Mouse (Mus musculus) kidney, embryonic 14.5 days (tissue): ENCODE measurements around the gene Acaca. TPM values are rescaled to one million over a fixed set of nuclear protein-coding genes. Genes with fewer than 3 reads are reported as not detected.
"Not testable (repeated sequence)": the region's sequence is repeated elsewhere in the genome, so short reads cannot be mapped to it uniquely, and the experiment has no call there.

ENCODE experiments used
- ATAC-seq: fragments of 200-750 bp; cut with Nextera tagmentation; 2 replicates; pipeline ENCODE4 v1.8.0; 2017; ENCODE audit warnings: moderate number of reproducible peaks, mild to moderate bottlenecking, moderate TSS enrichment, moderate library complexity; ENCODE audit not compliant: low FRiP score, low TSS enrichment
- H3K27ac ChIP-seq: fragments of 300-500 bp; sonication (generic); 2 replicates; pipeline ENCODE4 v1.5.1; 2014; ENCODE audit warnings: low read depth, mild to moderate bottlenecking, low read length, moderate library complexity, mixed read lengths
- H3K27me3 ChIP-seq: fragments of 300-500 bp; sonication (generic); 2 replicates; pipeline ENCODE4 v1.6.1; 2014; ENCODE audit warnings: mild to moderate bottlenecking, low read length; ENCODE audit not compliant: control insufficient read depth, insufficient read depth
- H3K36me3 ChIP-seq: fragments of 300-500 bp; sonication (generic); 2 replicates; pipeline ENCODE4 v1.6.1; 2014; ENCODE audit warnings: low read length, mixed read lengths; ENCODE audit not compliant: control insufficient read depth, insufficient read depth
- H3K4me1 ChIP-seq: fragments of 300-500 bp; sonication (generic); 2 replicates; pipeline ENCODE4 v1.6.1; 2014; ENCODE audit warnings: low read length, mixed read lengths; ENCODE audit not compliant: control insufficient read depth, insufficient read depth
- H3K4me2 ChIP-seq: fragments of 300-500 bp; sonication (generic); replicated peaks from 2 replicates; pipeline ENCODE4 v1.6.1; 2014; ENCODE audit warnings: low read depth, mild to moderate bottlenecking, low read length
- H3K4me3 ChIP-seq: fragments of 300-500 bp; sonication (generic); 2 replicates; pipeline ENCODE4 v1.5.1; 2014; ENCODE audit warnings: mild to moderate bottlenecking, low read length
- H3K9ac ChIP-seq: fragments of 300-500 bp; sonication (generic); 2 replicates; pipeline ENCODE4 v1.6.1; 2014; ENCODE audit warnings: low read depth, mild to moderate bottlenecking, low read length, moderate library complexity
- H3K9me3 ChIP-seq: fragments of 300-500 bp; sonication (generic); 2 replicates; pipeline ENCODE4 v1.6.1; 2016; ENCODE audit warnings: low read length; ENCODE audit not compliant: control insufficient read depth
- WGBS: fragments of 180-500 bp; shearing (Covaris S2); extraction: QIAGEN DNeasy Blood & Tissue Kit; methylation state at CpG from one replicate; pipeline ENCODE4 v1.1.7; 2014; 5-methylcytosine and 5-hydroxymethylcytosine counted together
- polyA plus RNA-seq: library from polyadenylated mRNA; unstranded; fragments of >200 nt; fragmentation: Nextera tagmentation; extraction: Ambion mirVana; gene quantifications from 2 replicates; pipeline ENCODE4 v1.2.1, GENCODE M21; 2014

The Acaca gene
- polyA plus RNA-seq, 1 experiment from 2014 or later: 18.1 TPM

DNA sequence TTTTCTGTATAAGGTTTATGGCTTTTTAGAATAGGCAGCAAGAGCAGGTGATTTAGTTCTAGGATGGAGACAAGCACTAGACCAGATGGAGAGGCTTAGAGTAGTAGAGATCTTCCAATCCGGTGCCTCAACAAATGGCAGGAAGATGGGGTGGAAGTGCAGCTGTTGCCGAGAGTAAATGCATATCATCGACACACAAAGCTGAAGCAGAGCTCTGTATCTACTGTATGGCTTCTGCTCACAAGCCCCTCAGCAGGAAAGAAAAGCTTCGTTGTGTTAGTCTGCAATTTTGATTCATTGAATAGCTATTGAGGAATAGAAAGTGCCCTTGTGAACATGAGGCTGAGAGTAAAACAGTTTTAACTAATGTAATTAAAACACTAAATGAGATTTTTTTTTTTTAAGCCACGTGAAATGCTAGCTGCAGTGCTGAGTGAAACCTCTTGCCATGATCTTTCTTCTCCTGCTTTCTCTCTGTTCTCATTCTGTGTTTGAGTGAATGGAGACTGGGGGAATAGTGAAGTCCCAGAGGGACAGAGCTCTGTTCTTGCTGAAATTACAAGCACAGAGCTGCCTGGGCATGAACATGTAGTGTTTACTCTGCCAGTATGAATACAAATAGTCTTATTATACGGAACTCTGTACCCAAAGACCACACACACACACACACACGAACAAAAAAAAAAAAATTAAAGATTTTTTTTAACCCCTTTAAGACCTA, 194.7 kb downstream of the Acaca start:
- no peaks in the 10 kb centered on the region for H3K9me3 ChIP-seq
- H3K36me3 ChIP-seq: peaks cover 17% of the 10 kb centered on the region; the same call in 1 of the 2 replicates
- no peaks in the 10 kb centered on the region for H3K27me3 ChIP-seq
- no peak overlapping the region for H3K9ac ChIP-seq
- H3K27ac ChIP-seq: no peak overlapping the region
- no peak overlapping the region for H3K4me2 ChIP-seq
- no peak overlapping the region for H3K4me3 ChIP-seq
- no peaks in the 10 kb centered on the region for H3K4me1 ChIP-seq
- no peak for ATAC-seq
- WGBS: 80% methylated on average over 7 of the region's 7 CpGs

DNA sequence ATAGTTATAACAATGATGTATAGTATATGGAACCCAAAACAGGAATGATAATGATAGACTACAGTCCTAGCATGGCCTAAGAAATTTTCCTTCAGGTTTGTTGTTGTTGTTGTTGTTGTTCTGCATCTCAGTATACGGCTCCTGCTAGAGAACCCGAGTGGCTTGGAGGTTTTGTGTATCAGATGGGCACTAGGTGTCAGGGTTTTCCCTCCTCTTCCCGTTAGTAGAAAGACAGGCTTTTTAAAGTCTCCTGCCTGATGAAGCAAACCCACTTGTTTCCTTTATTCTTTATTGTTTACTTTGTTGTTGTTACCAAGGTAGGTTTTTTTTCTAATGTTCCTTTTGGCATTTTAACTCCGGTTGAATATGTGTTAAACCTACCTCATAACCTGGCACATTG, 197.6 kb downstream of the Acaca start:
- Histone ChIP-seq H3K4me2 (no peak overlapping the region), H3K4me3 (no peak overlapping the region), H3K27me3 (no peaks in the 10 kb centered on the region), H3K9me3 (no peaks in the 10 kb centered on the region), H3K27ac (no peak overlapping the region), H3K4me1 (no peaks in the 10 kb centered on the region), H3K9ac (no peak overlapping the region), H3K36me3 (peaks cover 17% of the 10 kb centered on the region; the same call in 1 of the 2 replicates)
- 84% methylated on average over 4 of the region's 4 CpGs for WGBS
- no peak for ATAC-seq

- Histone ChIP-seq H3K9me3 (no peaks in the 10 kb centered on the region), H3K4me3 (no peak overlapping the region), H3K4me1 (no peaks in the 10 kb centered on the region), H3K27me3 (no peaks in the 10 kb centered on the region), H3K27ac (no peak overlapping the region), H3K4me2 (no peak overlapping the region), H3K36me3 (peaks cover 2% of the 10 kb centered on the region; the same call in 1 of the 2 replicates), H3K9ac (no peak overlapping the region)
- no peak for ATAC-seq
Observed at GRCm38 (mm10) chr11:84332384-84332783, 202.9 kb downstream of the Acaca start.

DNA sequence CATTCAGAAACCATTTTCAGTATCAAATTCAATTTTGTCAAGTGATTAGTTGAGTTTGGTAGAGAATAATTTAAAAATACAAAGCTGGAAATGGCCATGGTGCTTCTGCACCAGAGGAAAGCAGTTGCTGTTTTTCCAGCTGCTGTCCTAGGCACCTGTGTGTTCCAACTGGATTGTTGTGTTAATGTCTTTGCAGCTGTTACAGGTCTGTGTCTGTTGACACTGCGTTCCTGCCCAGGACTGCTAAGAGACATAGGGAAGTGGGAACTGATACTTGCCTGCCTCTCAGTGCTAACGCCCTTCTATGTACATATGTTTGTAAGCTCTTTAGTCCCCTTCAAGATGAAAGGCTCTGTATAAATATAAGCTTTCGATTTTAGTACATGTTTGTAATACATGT, 203.4 kb downstream of the Acaca start:
- Histone ChIP-seq H3K27ac (no peak overlapping the region), H3K9me3 (no peaks in the 10 kb centered on the region), H3K36me3 (peaks cover 2% of the 10 kb centered on the region; the same call in 1 of the 2 replicates), H3K4me1 (no peaks in the 10 kb centered on the region), H3K4me3 (no peak overlapping the region), H3K4me2 (no peak overlapping the region), H3K27me3 (no peaks in the 10 kb centered on the region), H3K9ac (no peak overlapping the region)
- no peak for ATAC-seq
- WGBS: 85% methylated on average over 3 of the region's 3 CpGs

GRCm38 (mm10) chr11:84338273-84338672, 208.8 kb downstream of the Acaca start:
- not testable (repeated sequence) for H3K4me1 ChIP-seq, H3K9me3 ChIP-seq, H3K9ac ChIP-seq, ATAC-seq, H3K27ac ChIP-seq, H3K4me2 ChIP-seq, H3K4me3 ChIP-seq, H3K36me3 ChIP-seq, H3K27me3 ChIP-seq
- 92% methylated on average over 5 of the region's 8 CpGs for WGBS

- H3K4me3 ChIP-seq: no peak overlapping the region
- H3K27ac ChIP-seq: no peak overlapping the region
- H3K4me1 ChIP-seq: no peaks in the 10 kb centered on the region
- ATAC-seq: no peak
- 95% methylated on average over 2 of the region's 2 CpGs for WGBS
- H3K9ac ChIP-seq: no peak overlapping the region
- H3K36me3 ChIP-seq: no peaks in the 10 kb centered on the region; the same call in 1 of the 2 replicates
- H3K9me3 ChIP-seq: no peaks in the 10 kb centered on the region
- H3K4me2 ChIP-seq: no peak overlapping the region
- H3K27me3 ChIP-seq: no peaks in the 10 kb centered on the region
Observed at GRCm38 (mm10) chr11:84340630-84341029, 211.2 kb downstream of the Acaca start.

- Histone ChIP-seq H3K9ac (no peak overlapping the region), H3K4me1 (no peaks in the 10 kb centered on the region), H3K4me2 (no peak overlapping the region), H3K4me3 (no peak overlapping the region), H3K27me3 (no peaks in the 10 kb centered on the region), H3K9me3 (no peaks in the 10 kb centered on the region), H3K36me3 (no peaks in the 10 kb centered on the region), H3K27ac (no peak overlapping the region)
- 78% methylated on average over 6 of the region's 6 CpGs for WGBS
- no peak for ATAC-seq
Observed at GRCm38 (mm10) chr11:84344522-84345236, 215.2 kb downstream of the Acaca start.

GRCm38 (mm10) chr11:84347766-84348165, 218.3 kb downstream of the Acaca start:
- no peaks in the 10 kb centered on the region for H3K36me3 ChIP-seq
- no peak overlapping the region for H3K27ac ChIP-seq
- no peaks in the 10 kb centered on the region for H3K27me3 ChIP-seq
- H3K9me3 ChIP-seq: no peaks in the 10 kb centered on the region
- no peak overlapping the region for H3K9ac ChIP-seq
- WGBS: 86% methylated on average over 2 of the region's 2 CpGs
- no peak for ATAC-seq
- H3K4me1 ChIP-seq: no peaks in the 10 kb centered on the region
- H3K4me2 ChIP-seq: no peak overlapping the region
- no peak overlapping the region for H3K4me3 ChIP-seq
